Mouse (Mus musculus): ENCODE measurements around the gene Agap1. TPM values are rescaled to one million over a fixed set of nuclear protein-coding genes. Genes with fewer than 3 reads are reported as not detected.

The Agap1 gene
- polyA plus RNA-seq, 1 experiment from 2014 or later = 49.8 TPM

DNA sequence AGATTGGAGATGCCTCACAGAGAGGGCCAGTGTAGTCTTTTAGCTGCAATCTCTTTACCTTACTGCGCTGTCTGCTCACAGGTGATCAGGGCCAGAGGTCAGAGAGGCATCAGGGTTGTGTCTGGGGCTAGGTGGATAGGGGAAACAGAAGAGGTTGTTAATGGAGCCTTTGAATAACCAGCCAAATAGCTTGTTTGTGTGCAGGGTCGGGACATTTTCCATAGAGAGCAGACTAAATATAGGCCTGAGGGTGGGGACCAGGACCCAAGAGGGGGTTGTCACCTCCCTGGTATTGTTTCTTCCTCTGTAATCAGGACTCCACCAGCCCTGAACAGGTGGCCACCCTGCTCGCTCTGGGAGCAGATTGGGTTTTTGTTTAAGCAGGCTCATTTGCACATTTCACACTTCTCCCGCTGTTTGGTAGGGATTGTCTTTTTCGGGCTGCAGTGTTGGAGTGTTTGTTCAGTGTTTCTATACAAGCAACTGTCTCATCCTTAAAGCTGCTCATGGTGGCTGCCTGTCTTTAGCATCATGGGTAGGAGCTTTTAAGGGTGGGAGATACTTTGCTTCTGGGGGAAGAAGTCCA, 10.9 kb downstream of the Agap1 start:
- H3K4me2 ChIP-seq = no peak overlapping the region
- H3K9ac ChIP-seq = no peak overlapping the region
- no peaks in the 10 kb centered on the region for H3K27me3 ChIP-seq
- peaks cover 55% of the 10 kb centered on the region for H3K4me1 ChIP-seq (replicated peaks)
- 23% methylated on average over 5 of the region's 5 CpGs for WGBS
- H3K27ac ChIP-seq (replicated peaks) = 0 out of 2 replicates have a peak overlapping the region, but pooled peaks have one; percentile 8
- no peak for ATAC-seq (ENCODE audit: low FRiP score, low read depth)
- H3K4me3 ChIP-seq = no peak overlapping the region
- no peaks in the 10 kb centered on the region for H3K9me3 ChIP-seq
- H3K36me3 ChIP-seq = no peaks in the 10 kb centered on the region

DNA sequence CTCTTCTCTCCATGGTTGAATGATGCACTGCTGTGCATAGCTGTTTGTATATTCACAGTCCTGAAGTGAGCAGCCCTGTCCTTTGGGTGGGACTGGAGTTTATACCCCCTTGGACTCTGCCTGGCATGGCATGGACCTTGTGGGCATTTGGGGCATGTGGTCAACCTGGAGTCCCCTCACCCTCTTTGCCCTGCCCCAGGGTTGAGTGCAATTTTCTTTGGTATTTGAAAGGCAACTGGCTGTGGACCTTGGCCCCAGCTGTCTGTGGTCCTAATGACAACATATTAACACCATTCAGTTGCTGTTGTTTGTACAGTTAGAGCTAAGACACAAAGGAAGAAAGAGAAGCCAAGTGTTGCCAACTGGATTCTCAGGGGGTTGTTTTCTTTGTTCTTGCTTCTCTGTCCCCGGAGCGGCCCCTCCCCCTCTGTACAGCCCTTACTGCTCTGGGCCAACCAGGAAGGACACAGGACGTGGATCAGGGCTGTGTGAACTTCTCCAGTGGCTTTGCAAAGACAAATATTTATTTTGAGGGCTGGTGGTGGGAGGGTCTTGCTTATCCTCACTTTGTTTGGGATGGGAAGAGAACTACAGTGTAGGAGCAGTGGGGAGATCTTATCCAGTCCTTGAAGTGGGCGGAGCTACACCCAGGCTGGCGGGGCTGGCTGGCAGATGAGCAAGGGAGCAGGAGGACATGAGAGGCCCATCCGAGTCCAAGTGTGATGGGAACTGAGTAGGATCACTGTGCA, 12.9 kb downstream of the Agap1 start:
- Histone ChIP-seq H3K9ac (no peak overlapping the region), H3K27ac (replicated peaks) (no peak overlapping the region), H3K27me3 (no peaks in the 10 kb centered on the region), H3K4me1 (replicated peaks) (peaks cover 65% of the 10 kb centered on the region), H3K4me2 (no peak overlapping the region), H3K9me3 (no peaks in the 10 kb centered on the region), H3K36me3 (no peaks in the 10 kb centered on the region), H3K4me3 (no peak overlapping the region)
- ATAC-seq (ENCODE audit: low FRiP score, low read depth) = peak; percentile 31; the same call in 1 of the 2 replicates
- 29% methylated on average over 6 of the region's 6 CpGs for WGBS

DNA sequence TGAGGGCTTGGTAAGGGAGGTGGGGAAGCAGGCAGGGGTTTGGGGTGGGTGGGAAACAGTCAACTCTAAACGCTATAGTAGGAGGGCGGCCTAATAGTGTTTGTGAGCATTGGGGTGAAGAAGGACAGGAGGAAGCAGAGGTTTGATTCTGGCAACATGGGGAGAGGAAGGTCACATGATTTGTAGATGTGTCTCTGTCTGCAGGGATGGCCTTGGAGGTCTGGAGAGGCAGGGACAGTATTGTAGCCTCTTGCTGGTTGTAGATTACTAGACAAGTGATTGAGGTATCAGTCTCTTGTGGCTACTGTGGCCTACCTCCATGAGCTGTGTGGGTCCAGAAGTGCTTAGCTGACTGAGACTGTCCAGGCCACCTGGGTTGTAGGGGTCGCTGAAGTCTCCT, 13.5 kb downstream of the Agap1 start:
- Histone ChIP-seq H3K27ac (replicated peaks) (no peak overlapping the region), H3K9ac (no peak overlapping the region), H3K27me3 (no peaks in the 10 kb centered on the region), H3K4me2 (no peak overlapping the region), H3K36me3 (no peaks in the 10 kb centered on the region), H3K4me3 (no peak overlapping the region), H3K4me1 (replicated peaks) (peaks cover 58% of the 10 kb centered on the region), H3K9me3 (no peaks in the 10 kb centered on the region)
- ATAC-seq (ENCODE audit: low FRiP score, low read depth) = no peak; the same call in 1 of the 2 replicates
- WGBS = 80% methylated on average over 3 of the region's 3 CpGs

DNA sequence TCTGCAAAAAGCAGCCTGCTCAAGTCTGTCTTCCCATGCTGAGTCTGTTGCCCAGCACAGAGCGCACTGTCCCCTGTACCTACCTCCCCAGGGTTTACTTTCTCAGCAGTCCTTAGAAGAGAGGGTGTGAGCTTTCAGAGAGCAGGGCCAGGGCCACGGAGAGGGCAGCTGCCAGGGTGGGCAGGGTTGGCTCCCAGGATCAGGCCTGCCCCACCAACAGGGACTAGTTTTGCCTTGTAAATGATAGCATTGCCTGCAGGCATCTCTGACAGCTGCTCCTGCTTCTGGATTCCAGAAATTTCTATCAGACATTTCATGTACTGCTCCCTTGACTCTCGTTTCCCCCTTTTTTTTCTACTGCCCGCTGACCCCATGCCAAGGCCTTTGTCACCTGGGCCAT, 16.8 kb downstream of the Agap1 start:
- H3K9me3 ChIP-seq = no peaks in the 10 kb centered on the region
- no peak overlapping the region for H3K4me2 ChIP-seq
- H3K27me3 ChIP-seq = no peaks in the 10 kb centered on the region
- ATAC-seq (ENCODE audit: low FRiP score, low read depth) = no peak
- no peaks in the 10 kb centered on the region for H3K36me3 ChIP-seq
- H3K4me1 ChIP-seq (replicated peaks) = peaks cover 49% of the 10 kb centered on the region
- WGBS = 69% methylated on average over 4 of the region's 4 CpGs
- H3K9ac ChIP-seq = no peak overlapping the region
- no peak overlapping the region for H3K4me3 ChIP-seq
- no peak overlapping the region for H3K27ac ChIP-seq (replicated peaks)

- no peak overlapping the region for H3K4me2 ChIP-seq
- H3K4me1 ChIP-seq (replicated peaks) = peaks cover 45% of the 10 kb centered on the region
- no peak overlapping the region for H3K4me3 ChIP-seq
- no peak overlapping the region for H3K27ac ChIP-seq (replicated peaks)
- no peaks in the 10 kb centered on the region for H3K27me3 ChIP-seq
- H3K9ac ChIP-seq = no peak overlapping the region
- ATAC-seq (ENCODE audit: low FRiP score, low read depth) = no peak
- no peaks in the 10 kb centered on the region for H3K36me3 ChIP-seq
- no peaks in the 10 kb centered on the region for H3K9me3 ChIP-seq
- 56% methylated on average over 9 of the region's 9 CpGs for WGBS
Observed at GRCm38 (mm10) chr1:89471891-89472290, 17.3 kb downstream of the Agap1 start.

- Histone ChIP-seq H3K27me3 (no peaks in the 10 kb centered on the region), H3K9ac (no peak overlapping the region), H3K27ac (replicated peaks) (no peak overlapping the region), H3K4me1 (replicated peaks) (peaks cover 25% of the 10 kb centered on the region), H3K9me3 (no peaks in the 10 kb centered on the region), H3K4me2 (no peak overlapping the region), H3K4me3 (no peak overlapping the region), H3K36me3 (no peaks in the 10 kb centered on the region)
- WGBS = 90% methylated on average over 5 of the region's 5 CpGs
- ATAC-seq (ENCODE audit: low FRiP score, low read depth) = no peak
Observed at GRCm38 (mm10) chr1:89473946-89474345, 19.3 kb downstream of the Agap1 start.

DNA sequence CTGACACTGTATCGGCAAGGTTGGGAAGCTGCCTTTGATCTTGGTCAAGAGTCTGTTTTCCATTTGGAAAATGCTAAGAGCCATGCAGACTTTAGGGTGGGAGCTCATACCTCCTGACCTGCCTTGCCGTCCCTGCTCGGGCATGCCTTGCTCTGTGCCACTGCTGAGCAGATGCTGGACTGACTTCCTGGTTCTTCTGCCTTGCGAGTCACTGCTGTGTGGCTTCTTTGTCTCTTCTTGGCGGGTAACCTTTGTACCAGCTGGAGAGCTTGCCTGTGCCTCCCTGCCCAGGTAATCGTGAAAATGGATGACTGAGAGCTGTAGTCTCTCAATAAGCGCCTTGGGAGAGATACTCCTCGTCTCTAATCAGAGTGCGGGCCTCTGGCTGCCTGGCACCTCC, 20.2 kb downstream of the Agap1 start:
- ATAC-seq (ENCODE audit: low FRiP score, low read depth) = no peak
- Histone ChIP-seq H3K4me1 (replicated peaks) (peaks cover 22% of the 10 kb centered on the region), H3K36me3 (no peaks in the 10 kb centered on the region), H3K4me3 (no peak overlapping the region), H3K27ac (replicated peaks) (no peak overlapping the region), H3K9ac (no peak overlapping the region), H3K4me2 (no peak overlapping the region), H3K9me3 (no peaks in the 10 kb centered on the region), H3K27me3 (no peaks in the 10 kb centered on the region)
- 58% methylated on average over 9 of the region's 9 CpGs for WGBS

DNA sequence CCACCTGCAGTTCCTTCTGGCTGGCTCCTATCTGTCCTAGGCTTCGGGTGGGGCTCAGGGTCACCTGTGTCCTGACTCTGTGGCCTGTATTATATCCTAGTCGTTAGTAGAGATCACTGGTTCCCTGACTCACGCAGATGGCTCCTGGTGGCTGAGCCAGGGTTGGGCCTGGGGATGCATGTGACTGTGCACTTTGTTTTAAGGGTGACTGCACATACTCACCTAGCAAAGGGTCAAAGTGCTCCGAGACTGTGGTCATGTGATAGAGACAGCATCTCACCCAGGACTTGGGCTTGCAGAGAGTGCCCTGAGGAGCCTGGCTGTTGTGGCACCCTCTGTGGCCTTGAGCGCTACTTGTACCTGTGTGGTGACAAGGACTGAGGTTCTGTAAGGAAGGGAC, 22.4 kb downstream of the Agap1 start:
- no peak for ATAC-seq (ENCODE audit: low FRiP score, low read depth)
- Histone ChIP-seq H3K9ac (no peak overlapping the region), H3K36me3 (no peaks in the 10 kb centered on the region), H3K4me1 (replicated peaks) (peaks cover 22% of the 10 kb centered on the region), H3K27me3 (no peaks in the 10 kb centered on the region), H3K27ac (replicated peaks) (no peak overlapping the region), H3K4me3 (no peak overlapping the region), H3K4me2 (no peak overlapping the region), H3K9me3 (no peaks in the 10 kb centered on the region)
- WGBS = 91% methylated on average over 5 of the region's 5 CpGs

- ATAC-seq (ENCODE audit: low FRiP score, low read depth) = no peak
- H3K27ac ChIP-seq (replicated peaks) = no peak overlapping the region
- no peaks in the 10 kb centered on the region for H3K36me3 ChIP-seq
- no peak overlapping the region for H3K9ac ChIP-seq
- no peaks in the 10 kb centered on the region for H3K27me3 ChIP-seq
- no peak overlapping the region for H3K4me2 ChIP-seq
- H3K4me1 ChIP-seq (replicated peaks) = peaks cover 27% of the 10 kb centered on the region
- no peaks in the 10 kb centered on the region for H3K9me3 ChIP-seq
- no peak overlapping the region for H3K4me3 ChIP-seq
- 77% methylated on average over 4 of the region's 4 CpGs for WGBS
Observed at GRCm38 (mm10) chr1:89478571-89479460, 24.2 kb downstream of the Agap1 start.

DNA sequence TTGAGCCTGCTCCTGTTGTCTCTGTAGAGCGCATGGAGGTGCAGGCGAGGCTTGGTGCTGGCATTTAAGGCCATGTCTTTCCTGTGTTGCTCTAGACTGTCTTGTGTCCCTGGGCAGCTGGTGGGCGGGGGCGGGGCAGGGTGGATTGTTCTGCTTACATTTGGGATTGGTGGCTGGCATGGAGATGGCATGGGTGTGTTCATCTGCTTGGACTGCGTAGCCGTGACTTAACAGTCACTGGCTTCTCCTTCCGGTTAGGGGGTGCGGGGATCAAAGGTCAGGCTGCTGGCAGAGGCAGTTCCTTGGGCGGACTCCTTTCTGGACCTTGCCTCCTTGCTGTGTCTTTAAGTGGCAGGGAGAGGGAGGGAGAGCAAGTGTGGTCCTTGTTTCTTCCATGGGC, 26.5 kb downstream of the Agap1 start:
- Histone ChIP-seq H3K36me3 (no peaks in the 10 kb centered on the region), H3K9ac (no peak overlapping the region), H3K4me3 (no peak overlapping the region), H3K27me3 (no peaks in the 10 kb centered on the region), H3K4me1 (replicated peaks) (peaks cover 16% of the 10 kb centered on the region), H3K27ac (replicated peaks) (no peak overlapping the region), H3K9me3 (no peaks in the 10 kb centered on the region), H3K4me2 (no peak overlapping the region)
- WGBS = 68% methylated on average over 9 of the region's 9 CpGs
- ATAC-seq (ENCODE audit: low FRiP score, low read depth) = no peak

DNA sequence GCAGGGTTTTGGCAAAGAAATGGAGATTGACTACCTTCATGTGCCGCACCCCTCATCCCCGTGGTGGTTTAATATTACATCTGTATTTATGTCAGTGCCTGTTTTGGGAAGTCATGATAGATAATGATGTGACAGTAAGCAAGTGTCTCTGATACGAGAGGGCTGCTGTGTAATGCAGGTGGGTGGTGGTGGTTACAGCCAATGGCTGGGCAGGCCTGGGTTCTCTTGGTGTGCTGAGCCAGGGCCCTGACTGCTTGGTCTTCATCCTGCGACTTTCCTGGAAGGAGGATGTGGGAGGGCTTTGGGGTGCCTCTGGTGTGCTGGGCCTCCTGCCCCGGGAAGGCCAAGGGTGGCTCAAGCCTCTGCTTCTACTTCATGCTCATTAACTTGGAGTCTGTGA, 28.2 kb downstream of the Agap1 start:
- Histone ChIP-seq H3K27ac (replicated peaks) (no peak overlapping the region), H3K9me3 (no peaks in the 10 kb centered on the region), H3K4me1 (replicated peaks) (peaks cover 17% of the 10 kb centered on the region), H3K4me2 (no peak overlapping the region), H3K36me3 (no peaks in the 10 kb centered on the region), H3K4me3 (no peak overlapping the region), H3K27me3 (no peaks in the 10 kb centered on the region), H3K9ac (no peak overlapping the region)
- no peak for ATAC-seq (ENCODE audit: low FRiP score, low read depth)
- WGBS = 63% methylated on average over 5 of the region's 5 CpGs

GRCm38 (mm10) chr1:89486891-89487290, 32.3 kb downstream of the Agap1 start:
- Histone ChIP-seq H3K9me3 (no peaks in the 10 kb centered on the region), H3K4me3 (no peak overlapping the region), H3K27me3 (no peaks in the 10 kb centered on the region), H3K36me3 (no peaks in the 10 kb centered on the region), H3K4me1 (replicated peaks) (peaks cover 24% of the 10 kb centered on the region), H3K27ac (replicated peaks) (no peak overlapping the region), H3K9ac (no peak overlapping the region), H3K4me2 (no peak overlapping the region)
- no peak for ATAC-seq (ENCODE audit: low FRiP score, low read depth)
- 93% methylated on average over 6 of the region's 6 CpGs for WGBS

Measured in hindbrain, embryonic 15.5 days (tissue).